Comparison of ENCODE assay signal across 9 mouse cellular contexts in the genomic region with DNA sequence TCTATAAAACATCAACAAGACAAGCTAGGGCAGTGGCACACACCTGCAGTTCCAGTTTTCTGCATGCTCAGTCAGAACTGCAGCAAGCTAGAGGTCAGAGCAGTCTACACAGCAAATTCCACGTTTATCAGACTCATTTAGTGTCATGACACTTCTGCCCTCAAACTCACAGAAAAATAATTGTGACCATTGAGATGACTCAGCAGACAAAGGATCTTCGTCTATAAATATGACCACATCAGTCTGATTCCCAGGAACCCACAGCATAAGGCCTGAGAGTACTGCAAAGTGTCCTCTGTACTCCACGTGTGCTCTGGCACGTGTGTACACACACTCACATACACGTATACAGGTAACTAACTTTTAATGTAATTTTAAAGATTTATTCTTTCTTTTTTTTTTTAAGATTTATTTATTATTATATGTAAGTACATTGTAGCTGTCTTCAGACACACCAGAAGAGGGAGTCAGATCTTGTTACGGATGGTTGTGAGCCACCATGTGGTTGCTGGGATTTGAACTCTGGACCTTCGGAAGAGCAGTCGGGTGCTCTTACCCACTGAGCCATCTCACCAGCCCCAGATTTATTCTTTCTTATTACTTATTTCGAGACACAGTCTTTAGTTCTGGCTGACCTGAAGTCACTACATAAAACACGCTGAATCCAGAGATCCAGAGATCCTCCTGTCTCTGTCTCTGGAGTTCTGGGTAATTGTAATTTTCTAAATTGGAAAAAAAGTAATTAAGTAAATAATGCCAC. TPM values are rescaled to one million over a fixed set of nuclear protein-coding genes. Genes with fewer than 3 reads are reported as not detected.
DNase-seq lines count a peak whose midpoint lies in the region; ATAC-seq lines count a peak whose summit lies in the region.
"Had no signal": no experiment of that assay in that cellular context is flagged by ENCODE, and none has a peak within 500 bp of the region (broad histone marks: within the 10 kb centered on the region; RNA-seq: fewer than 3 reads in every experiment).

No protein-coding gene starts in this region.

- H3K9ac ChIP-seq in heart, embryonic 16.5 days (ENCODE audit: low read length) = no peak overlapping the region
- no peak overlapping the region for H3K9ac ChIP-seq in hindbrain, embryonic 13.5 days
- H3K9ac ChIP-seq in midbrain, embryonic 12.5 days (replicated peaks) = no peak overlapping the region

- H3K27ac ChIP-seq in heart, embryonic 16.5 days (ENCODE audit: low read length) = peak overlapping the region; percentile 34; the same call in 1 of the 2 replicates
- no peak overlapping the region for H3K27ac ChIP-seq in hindbrain, embryonic 13.5 days
- H3K27ac ChIP-seq in midbrain, embryonic 12.5 days (replicated peaks) = no peak overlapping the region

- H3K4me2 ChIP-seq in heart, embryonic 16.5 days (ENCODE audit: low read depth, low read length) = peak overlapping the region; percentile 88
- H3K4me2 ChIP-seq in hindbrain, embryonic 13.5 days = peak overlapping the region; percentile 97
- peak overlapping the region; percentile 92 for H3K4me2 ChIP-seq in midbrain, embryonic 12.5 days (replicated peaks)

- peaks cover 6% of the 10 kb centered on the region; the same call in 1 of the 2 replicates for H3K27me3 ChIP-seq in heart, embryonic 16.5 days (ENCODE audit: control insufficient read depth, insufficient read depth, low read length)
- H3K27me3 ChIP-seq in hindbrain, embryonic 13.5 days = peaks cover 30% of the 10 kb centered on the region
- H3K27me3 ChIP-seq in midbrain, embryonic 12.5 days = peaks cover 12% of the 10 kb centered on the region; the same call in 1 of the 2 replicates

- ATAC-seq in heart, embryonic 16.5 days (replicated peaks; ENCODE audit: extremely low read depth, insufficient read depth, low FRiP score) = no peak
- peak; percentile 49 for ATAC-seq in hindbrain, embryonic 13.5 days (ENCODE audit: low FRiP score)
- ATAC-seq in midbrain, embryonic 12.5 days (ENCODE audit: low FRiP score, low read depth) = no peak; the same call in 1 of the 2 replicates

- peaks cover 16% of the 10 kb centered on the region for H3K36me3 ChIP-seq in heart, embryonic 16.5 days (ENCODE audit: control insufficient read depth, insufficient read depth)
- peaks cover 31% of the 10 kb centered on the region for H3K36me3 ChIP-seq in hindbrain, embryonic 13.5 days
- peaks cover 32% of the 10 kb centered on the region for H3K36me3 ChIP-seq in midbrain, embryonic 12.5 days

- DNase-seq in heart, adult 9 months (ENCODE audit: low spot score in 2 of 2) = no peak
- peak; percentile 24 for DNase-seq in Muller cell, postnatal 12 days (ENCODE audit: inconsistent ontology term)
- DNase-seq in left cerebral cortex, adult 9 months (ENCODE audit: low spot score in 2 of 2) = no peak
- no peak for DNase-seq in thymus, adult 18-20 months
- DNase-seq in embryo, embryonic 10 days (ENCODE audit: low spot score) = no peak

- no peaks in the 10 kb centered on the region for H3K9me3 ChIP-seq in heart, embryonic 16.5 days (replicated peaks; ENCODE audit: control insufficient read depth, low read length)
- H3K9me3 ChIP-seq in hindbrain, embryonic 13.5 days = no peaks in the 10 kb centered on the region
- no peaks in the 10 kb centered on the region for H3K9me3 ChIP-seq in midbrain, embryonic 12.5 days

- 81% methylated on average over 9 of the region's 10 CpGs for WGBS in heart, embryonic 16.5 days
- WGBS in hindbrain, embryonic 13.5 days = 84% methylated on average over 9 of the region's 10 CpGs
- WGBS in midbrain, embryonic 12.5 days = 80% methylated on average over 9 of the region's 10 CpGs

- peak overlapping the region; percentile 60 for H3K4me3 ChIP-seq in heart, embryonic 16.5 days (ENCODE audit: low read length)
- peak overlapping the region; percentile 90 for H3K4me3 ChIP-seq in hindbrain, embryonic 13.5 days
- peak overlapping the region; percentile 86 for H3K4me3 ChIP-seq in midbrain, embryonic 12.5 days

- peaks cover 10% of the 10 kb centered on the region for H3K4me1 ChIP-seq in heart, embryonic 16.5 days (ENCODE audit: control insufficient read depth, insufficient read depth, low read length)
- H3K4me1 ChIP-seq in hindbrain, embryonic 13.5 days (replicated peaks) = peaks cover 18% of the 10 kb centered on the region
- H3K4me1 ChIP-seq in midbrain, embryonic 12.5 days = peaks cover 14% of the 10 kb centered on the region

RNA-seq across cellular contexts. Expression of a gene that starts 0.6 kb away (rescaled TPM):
- polyA plus RNA-seq in heart, embryonic 16.5 days (2015; fragmentation: Nextera tagmentation; extraction: Ambion mirVana) = 44.1 and 46.6 TPM in 2 replicates
- polyA plus RNA-seq in hindbrain, embryonic 13.5 days (2015; fragmentation: Nextera tagmentation; extraction: Ambion mirVana) = 108 and 109 TPM in 2 replicates
- polyA plus RNA-seq in midbrain, embryonic 12.5 days (2016; fragmentation: Nextera tagmentation; extraction: Ambion mirVana) = 87.2 and 89.6 TPM in 2 replicates

RNA-seq across cellular contexts. Expression of a gene that starts 5.5 kb away (rescaled TPM):
- not detected in 2 replicates for polyA plus RNA-seq in heart, embryonic 16.5 days (2015; fragmentation: Nextera tagmentation; extraction: Ambion mirVana)
- not detected in 2 replicates for polyA plus RNA-seq in hindbrain, embryonic 13.5 days (2015; fragmentation: Nextera tagmentation; extraction: Ambion mirVana)
- polyA plus RNA-seq in midbrain, embryonic 12.5 days (2016; fragmentation: Nextera tagmentation; extraction: Ambion mirVana) = not detected in 2 replicates
- polyA plus RNA-seq: Patski had no signal

RNA-seq across cellular contexts. Expression of a gene that starts 6.3 kb away (rescaled TPM):
- polyA plus RNA-seq in heart, embryonic 16.5 days (2015; fragmentation: Nextera tagmentation; extraction: Ambion mirVana) = not detected in 2 replicates
- polyA plus RNA-seq in hindbrain, embryonic 13.5 days (2015; fragmentation: Nextera tagmentation; extraction: Ambion mirVana) = not detected in 2 replicates
- 0.13 TPM in 1 of 2 replicates, not detected in the other for polyA plus RNA-seq in midbrain, embryonic 12.5 days (2016; fragmentation: Nextera tagmentation; extraction: Ambion mirVana)
- polyA plus RNA-seq: Patski had no signal

RNA-seq across cellular contexts. Expression of a gene that starts 20.9 kb away (rescaled TPM):
- 120 and 121 TPM in 2 replicates for polyA plus RNA-seq in heart, embryonic 16.5 days (2015; fragmentation: Nextera tagmentation; extraction: Ambion mirVana)
- 247 and 261 TPM in 2 replicates for polyA plus RNA-seq in hindbrain, embryonic 13.5 days (2015; fragmentation: Nextera tagmentation; extraction: Ambion mirVana)
- polyA plus RNA-seq in midbrain, embryonic 12.5 days (2016; fragmentation: Nextera tagmentation; extraction: Ambion mirVana) = 210 and 211 TPM in 2 replicates

RNA-seq across cellular contexts. Expression of a gene that starts 29.5 kb away (rescaled TPM):
- polyA plus RNA-seq in heart, embryonic 16.5 days (2015; fragmentation: Nextera tagmentation; extraction: Ambion mirVana) = 0.55 and 1.1 TPM in 2 replicates
- not detected in 2 replicates for polyA plus RNA-seq in hindbrain, embryonic 13.5 days (2015; fragmentation: Nextera tagmentation; extraction: Ambion mirVana)
- not detected in 2 replicates for polyA plus RNA-seq in midbrain, embryonic 12.5 days (2016; fragmentation: Nextera tagmentation; extraction: Ambion mirVana)
